Mouse (Mus musculus): Measurements from ENCODE around the gene Ghitm. TPM values are rescaled to one million over a fixed set of nuclear protein-coding genes. Genes with fewer than 3 reads are reported as not detected.
"Not testable (repeated sequence)": the region's sequence is repeated elsewhere in the genome, so short reads cannot be mapped to it uniquely, and the experiment has no call there.

Ghitm gene
- total RNA-seq (2021), result 100 to 1,000 TPM; 675 to 807 TPM
- long read RNA-seq, experiment 1, transcript Ghitm-201 (9 exons, 2,573 nt), result minor isoform, 33 of 1,496 reads
- long read RNA-seq, experiment 1, transcript Ghitm-202 (9 exons, 3,188 nt), result major isoform, 1,217 of 1,496 reads
- long read RNA-seq, experiment 1, partial matches to known transcripts, result 116 of 1,496 reads
- long read RNA-seq, experiment 1, other reads (novel, unspliced or antisense), result 128 of 1,496 reads
- long read RNA-seq, experiment 2, transcript Ghitm-202 (9 exons, 3,188 nt), result major isoform, 292 of 351 reads
- long read RNA-seq, experiment 2, transcript Ghitm-201 (9 exons, 2,573 nt), result minor isoform, 13 of 351 reads
- long read RNA-seq, experiment 2, partial matches to known transcripts, result 32 of 351 reads
- long read RNA-seq, experiment 2, other reads (novel, unspliced or antisense), result 14 of 351 reads

- DNase-seq, result peak; percentile 96
Measured at GRCm38 (mm10) chr14:37135127-37135593, at the start of gene Ghitm. Gene Ghitm (minus strand): TSS chr14:37135272.

GRCm38 (mm10) chr14:37184871-37185270 is 49.8 kb upstream of the Ghitm start:
- no peak for DNase-seq

GRCm38 (mm10) chr14:37174484-37174883 is 39.4 kb upstream of the Ghitm start:
- DNase-seq, result no peak

GRCm38 (mm10) chr14:37165266-37165926 is 30.3 kb upstream of the Ghitm start:
- DNase-seq, result peak; percentile 4 to 17

- DNase-seq, result no peak
Measured at GRCm38 (mm10) chr14:37164392-37165032, 29.4 kb upstream of the Ghitm start.

- no peak for DNase-seq
Measured at GRCm38 (mm10) chr14:37163277-37163956, 28.3 kb upstream of the Ghitm start.

DNA sequence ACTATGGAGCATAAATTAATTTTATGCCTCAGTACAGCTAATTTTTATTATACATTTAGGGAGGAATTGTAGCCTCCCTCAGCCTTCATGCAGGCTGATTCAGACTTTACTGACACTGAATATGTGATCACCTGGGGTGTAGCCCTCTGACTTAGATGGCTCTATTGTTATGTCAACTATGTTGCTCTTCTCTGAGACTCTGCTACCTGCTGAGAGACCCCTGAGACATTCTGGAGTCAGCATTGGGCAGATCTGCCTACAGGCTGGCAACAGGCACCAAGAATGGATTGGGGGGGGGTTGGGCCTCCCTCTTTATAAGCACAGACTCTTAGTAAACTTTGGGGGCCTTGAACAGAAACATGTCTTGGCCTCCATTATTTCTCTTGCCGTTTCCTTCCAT is 19.3 kb upstream of the Ghitm start:
- DNase-seq, result no peak

DNA sequence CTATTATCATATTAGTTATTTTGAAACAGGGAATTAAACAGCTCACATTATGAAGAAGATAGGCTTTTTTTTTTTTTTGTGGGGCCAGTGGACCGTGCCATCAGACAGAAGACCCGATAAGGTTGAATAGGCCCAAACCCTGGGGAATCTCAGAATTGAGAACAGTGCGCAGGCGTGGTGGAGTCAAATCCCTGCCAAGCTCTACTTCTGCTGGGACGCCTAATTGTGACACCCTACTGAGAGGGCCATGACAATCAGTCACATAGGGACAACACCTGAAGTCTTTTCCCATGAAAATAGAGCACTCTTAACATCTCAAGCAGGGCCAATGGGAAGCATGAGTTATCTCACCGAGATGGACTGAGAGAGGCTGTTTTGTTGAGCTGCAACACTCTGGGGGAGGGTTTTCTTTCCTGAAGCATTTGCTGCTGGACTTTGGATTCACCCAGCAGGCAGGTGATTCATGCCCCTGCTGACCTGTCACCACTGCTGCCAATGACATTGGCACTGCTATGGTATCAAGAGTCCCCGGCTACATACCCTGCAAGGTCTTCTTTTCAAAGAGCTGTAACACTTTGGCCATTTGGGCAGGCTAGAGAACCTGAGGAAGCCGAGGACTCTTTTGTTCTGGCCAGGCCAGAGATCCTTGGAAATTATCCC is 4.1 kb upstream of the Ghitm start:
- no peak for DNase-seq

DNA sequence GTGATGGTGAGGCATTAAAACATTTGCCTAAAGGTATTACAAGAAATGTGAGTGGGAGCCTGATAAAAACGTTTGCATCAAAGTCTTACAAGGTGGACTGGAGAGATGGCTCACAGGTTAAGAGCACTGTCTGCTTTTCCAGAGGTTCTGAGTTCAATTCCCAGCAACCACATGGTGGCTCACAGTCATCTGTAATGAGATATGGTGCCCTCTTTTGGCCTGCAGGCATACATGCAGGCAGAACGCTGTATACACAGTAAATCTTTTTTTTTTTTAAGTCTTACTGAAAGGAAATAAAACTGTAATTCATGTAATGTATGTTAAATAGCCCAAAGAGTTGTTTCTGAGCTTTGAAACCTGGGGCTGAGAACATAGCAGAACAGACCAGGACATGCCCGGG is 2.5 kb upstream of the Ghitm start:
- DNase-seq, result not testable (repeated sequence)

DNA sequence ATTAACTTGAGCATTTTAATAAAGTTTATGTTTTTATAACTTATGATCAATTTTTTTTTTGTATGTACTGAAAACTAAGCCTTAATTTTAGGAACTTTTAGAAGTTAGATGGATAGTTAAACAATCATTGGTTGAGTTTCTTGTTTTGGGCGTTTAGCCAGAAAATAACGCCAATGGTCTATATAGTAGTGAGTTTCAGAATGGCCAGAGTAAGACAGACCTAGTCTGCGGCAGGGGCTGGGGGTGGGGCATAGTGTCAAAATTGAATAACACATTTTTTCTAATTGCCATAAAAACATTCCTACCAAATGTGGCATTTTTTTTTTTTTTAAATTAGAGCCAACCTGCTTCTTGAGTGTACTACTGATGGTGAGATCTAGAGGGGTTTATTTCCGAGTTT is 1.0 kb upstream of the Ghitm start:
- no peak for DNase-seq

- no peak for DNase-seq
Measured at GRCm38 (mm10) chr14:37135671-37136070, 599 bp upstream of the Ghitm start.

- peak; percentile 51 to 55 for DNase-seq
Measured at GRCm38 (mm10) chr14:37134304-37135126, 557 bp downstream of the Ghitm start.

GRCm38 (mm10) chr14:37127652-37128051 is 7.4 kb downstream of the Ghitm start:
- DNase-seq, result peak; percentile 14 to 52

DNA sequence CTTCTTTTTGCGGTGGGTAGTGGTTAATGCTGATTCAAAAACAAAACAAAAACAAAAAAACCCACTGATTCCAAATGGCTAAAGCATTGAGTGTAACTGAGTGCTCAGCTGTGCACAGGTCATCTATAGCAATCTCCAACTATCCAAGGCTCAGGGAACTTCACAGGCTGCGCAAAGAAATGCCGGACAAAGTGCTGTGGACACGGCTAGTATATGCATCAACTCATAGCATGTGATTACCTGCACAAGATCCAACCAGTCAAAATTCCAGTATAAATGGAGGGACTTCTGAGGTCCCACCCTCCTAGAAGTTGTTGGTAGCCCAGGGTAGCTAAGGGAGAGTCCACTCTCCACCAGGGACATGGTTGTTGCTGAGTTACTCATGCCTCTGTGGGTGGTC is 15.8 kb downstream of the Ghitm start:
- no peak for DNase-seq

GRCm38 (mm10) chr14:37113922-37114321 is 21.1 kb downstream of the Ghitm start, which contains the start of gene 2610528A11Rik:
Gene 2610528A11Rik (minus strand): TSS chr14:37114022.
- DNase-seq, result no peak

DNA sequence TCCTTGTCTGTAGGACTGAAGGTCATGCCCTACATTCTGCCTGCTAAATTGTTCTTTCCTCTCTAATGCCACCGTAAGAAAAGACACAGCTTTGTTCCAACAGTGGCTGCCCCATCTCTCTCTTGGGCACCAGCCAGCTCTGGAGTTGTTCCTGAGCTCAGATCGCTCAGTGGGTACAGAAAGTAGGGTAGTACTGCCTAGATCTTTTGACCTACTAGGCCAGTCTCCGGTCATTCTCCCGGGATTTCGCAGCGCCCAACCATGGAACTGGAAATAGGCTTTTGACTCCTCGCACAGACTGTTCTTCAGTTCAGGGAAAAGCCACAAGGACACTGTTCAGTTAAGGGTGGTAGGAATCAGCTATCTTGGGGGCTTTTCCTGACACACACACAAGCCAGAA is 22.1 kb downstream of the Ghitm start:
- DNase-seq, result peak; percentile 10 to 43

- no peak for DNase-seq
Measured at GRCm38 (mm10) chr14:37111371-37111770, 23.7 kb downstream of the Ghitm start.

- no peak for DNase-seq
Measured at GRCm38 (mm10) chr14:37110456-37110855, 24.6 kb downstream of the Ghitm start.

DNA sequence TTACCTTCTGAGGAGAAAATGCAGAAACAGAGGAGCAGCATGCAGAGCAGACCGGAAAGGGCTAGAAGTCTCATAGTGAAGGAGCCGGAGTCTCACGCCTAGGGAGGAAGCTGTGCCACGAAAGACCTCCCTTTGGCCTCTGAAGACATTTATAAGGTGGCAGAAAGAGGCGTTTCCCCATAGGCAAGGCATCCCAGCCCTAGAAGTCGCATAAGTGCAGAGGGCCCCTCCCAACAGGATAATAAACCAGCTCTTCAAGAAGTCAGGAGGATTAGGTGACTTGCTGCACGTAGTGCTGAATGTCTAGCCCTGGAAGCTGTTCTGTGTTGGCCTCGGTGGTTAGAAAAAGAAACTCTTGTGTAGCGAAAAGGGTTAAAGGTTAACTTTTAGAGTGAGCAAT is 25.1 kb downstream of the Ghitm start:
- DNase-seq, result no peak

DNA sequence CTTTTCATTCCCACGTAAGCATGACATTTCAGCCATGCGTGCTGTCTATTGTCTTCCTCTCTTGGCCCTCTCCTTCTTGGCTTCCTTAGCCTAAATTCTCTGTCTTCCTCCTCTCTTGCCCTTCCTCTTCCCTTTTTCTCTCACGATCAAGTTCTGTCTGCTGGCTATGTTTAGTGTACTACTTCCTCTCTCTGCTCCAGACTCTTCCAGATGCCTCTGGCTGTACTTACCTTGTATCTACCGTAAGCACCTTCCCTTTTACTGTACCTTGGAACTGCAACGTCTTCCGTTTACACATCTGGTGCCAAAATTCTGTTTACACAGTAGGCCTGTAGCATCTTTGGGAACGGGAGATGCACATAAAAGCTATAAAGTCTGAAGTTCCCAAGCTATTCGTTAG is 25.6 kb downstream of the Ghitm start:
- DNase-seq, result no peak

DNA sequence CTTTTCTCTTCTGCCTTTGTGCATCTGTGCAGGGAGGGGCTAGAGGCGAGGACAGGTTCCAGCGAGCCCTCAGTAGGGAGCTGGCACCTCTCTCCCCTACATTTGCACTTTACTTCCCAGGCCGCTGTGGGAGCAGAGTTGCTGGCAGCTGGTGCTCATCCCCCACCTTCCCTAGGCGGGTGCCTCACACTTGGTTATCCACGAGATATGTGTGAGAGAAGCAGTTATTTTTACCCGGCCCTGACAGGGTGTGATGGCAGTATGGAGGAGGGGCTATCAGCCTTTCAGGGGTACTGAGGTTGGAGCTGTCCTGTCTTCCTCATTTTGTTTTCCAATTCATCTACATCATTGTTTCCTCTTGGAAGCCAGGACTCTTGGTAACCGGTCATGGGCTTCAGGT is 29.2 kb downstream of the Ghitm start:
- no peak for DNase-seq

Measured in adrenal gland, postnatal 36 days (tissue).